Mouse (Mus musculus) myocyte (in vitro differentiated cells): Measurements from ENCODE around the gene Mtss1l.

Experiments used
- CEBPB ChIP-seq: IDR thresholded peaks from 2 replicates; pipeline ENCODE4 v1.6.1; 2011; ENCODE audit warnings: mild to moderate bottlenecking, moderate library complexity; ENCODE audit not compliant: poor library complexity, insufficient read depth, severe bottlenecking
- MYOG ChIP-seq, 3 experiments: IDR thresholded peaks; one replicate each; pipeline ENCODE4 v1.6.1; 2011; ENCODE audit warnings: control low read depth in 2 of 3, low read depth in 2 of 3, mild to moderate bottlenecking in 2 of 3; ENCODE audit not compliant: insufficient read length in 2 of 3, control insufficient read depth in 1 of 3, insufficient read depth in 1 of 3
- POLR2A ChIP-seq: IDR thresholded peaks from one replicate; pipeline ENCODE4 v1.6.1; 2011; ENCODE audit warnings: low read depth, mild to moderate bottlenecking, control low read depth, moderate library complexity; ENCODE audit not compliant: insufficient read length
- POLR2AphosphoS2 ChIP-seq: IDR thresholded peaks from one replicate; pipeline ENCODE4 v1.6.1; 2011; ENCODE audit warnings: low read depth, control low read depth; ENCODE audit not compliant: insufficient read length
- SRF ChIP-seq: IDR thresholded peaks from one replicate; pipeline ENCODE4 v1.6.1; 2011; ENCODE audit warnings: low read depth; ENCODE audit not compliant: control insufficient read depth, insufficient read length
- USF1 ChIP-seq: IDR thresholded peaks from one replicate; pipeline ENCODE4 v1.6.1; 2011; ENCODE audit warnings: low read depth, mild to moderate bottlenecking, control low read depth, moderate library complexity

- TF ChIP-seq POLR2A = no peak
- TF ChIP-seq MYOG (IDR thresholded peaks at IDR 0.05; ENCODE audit: control insufficient read depth in 1 of 3, insufficient read depth in 1 of 3, insufficient read length in 2 of 3, low read depth in 2 of 3) = no peak
- TF ChIP-seq USF1 = no peak
- TF ChIP-seq POLR2AphosphoS2 = no peak
- TF ChIP-seq CEBPB = no peak
- TF ChIP-seq SRF = no peak
These were observed 55.1 kb downstream of the Mtss1l start for GRCm38 (mm10) chr8:110776335-110776734.
